Mouse (Mus musculus) cerebellum, adult 2 months (tissue): ENCODE measurements around the gene Cryzl2.

ENCODE experiments used
- CTCF ChIP-seq: fragments of 200-500 bp; IDR thresholded peaks from 2 replicates; pipeline ENCODE4 v1.5.1; 2011; ENCODE audit warnings: low read depth, mild to moderate bottlenecking, control low read depth, low read length, moderate library complexity, borderline replicate concordance; ENCODE audit not compliant: insufficient read depth
- POLR2A ChIP-seq: fragments of 200-500 bp; IDR thresholded peaks from 2 replicates; pipeline ENCODE4 v1.6.1; 2011; ENCODE audit warnings: low read length, control low read depth, borderline replicate concordance; ENCODE audit not compliant: insufficient read depth

DNA sequence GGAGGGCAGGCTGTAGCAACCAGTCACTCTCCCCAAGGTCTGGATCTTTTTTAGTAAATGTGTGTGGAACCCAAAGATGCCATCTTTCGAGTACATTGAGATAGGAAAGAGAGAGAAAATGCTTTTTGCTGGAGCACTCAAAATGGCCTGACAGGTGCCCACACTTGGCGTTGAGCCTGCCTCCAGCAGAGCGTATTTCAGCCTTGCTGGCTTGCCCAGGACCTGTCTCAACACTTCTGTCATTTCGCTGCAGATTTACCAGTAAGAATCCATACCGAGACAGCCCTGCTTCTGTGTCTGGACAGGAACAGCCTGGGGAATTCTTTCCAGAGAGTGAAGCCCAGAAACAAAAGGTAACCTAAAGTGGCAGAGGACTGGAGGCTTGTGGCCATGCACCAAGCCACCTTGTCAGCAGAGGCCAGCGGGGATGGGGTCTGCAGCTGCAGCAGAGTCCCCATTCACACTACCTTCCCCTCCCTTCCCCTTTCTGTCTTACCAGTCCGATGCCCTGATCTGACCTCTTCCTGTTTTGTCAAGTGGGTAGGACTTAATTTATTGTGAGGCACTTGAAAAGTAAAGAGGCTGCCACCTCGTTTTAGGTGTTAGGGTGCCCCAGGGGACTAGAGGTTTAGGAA, 74.6 kb downstream of the Cryzl2 start:
- TF ChIP-seq CTCF, result no peak
- no peak for TF ChIP-seq POLR2A
